Mouse (Mus musculus): ENCODE measurements around the gene Zfp629.
A peak's percentile ranks its signal among the peaks of the same experiment; 100 is the strongest.

The Zfp629 gene

DNA sequence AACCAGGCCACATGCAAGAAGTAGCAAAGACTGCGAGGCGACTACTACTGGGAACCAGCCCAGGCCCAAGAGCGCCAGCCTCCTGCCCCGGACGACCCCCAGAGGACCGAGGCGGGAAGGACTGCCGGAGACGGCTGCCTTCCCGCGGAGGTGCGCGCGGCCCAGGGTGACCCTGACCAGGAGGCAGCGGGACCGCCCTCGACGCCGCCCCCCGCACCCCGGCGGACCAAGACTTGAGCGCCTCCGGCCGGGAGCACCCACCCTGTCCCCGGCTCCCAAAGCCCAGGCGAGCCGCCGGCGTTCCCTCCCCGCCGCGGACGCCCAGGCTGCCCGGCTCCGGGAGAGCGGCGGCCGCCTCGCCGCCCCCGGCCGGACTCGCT, 1.1 kb downstream of the Zfp629 start:
- peak; percentile 44 to 47 for DNase-seq (ENCODE audit: low spot score in 2 of 2)

DNA sequence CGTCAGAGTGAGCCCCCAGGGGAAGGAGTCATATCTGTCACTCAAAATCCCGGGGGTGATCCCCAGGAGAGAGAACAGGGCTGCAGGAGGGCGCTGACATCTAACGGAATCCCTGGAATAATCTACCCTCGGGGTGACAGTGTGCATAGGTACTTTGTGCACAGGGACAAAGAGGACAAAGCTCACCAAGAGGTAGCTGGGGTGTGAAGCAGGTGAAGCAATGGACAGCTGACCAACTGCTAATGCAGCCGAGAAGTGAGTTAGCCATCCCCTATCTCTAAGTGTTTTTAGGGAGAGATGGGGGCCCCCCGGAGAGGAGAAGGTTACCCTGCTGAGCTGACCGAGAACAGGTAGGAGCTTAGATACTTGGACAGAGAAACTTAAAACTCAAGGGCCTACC, 1.5 kb downstream of the Zfp629 start:
- no peak for DNase-seq (ENCODE audit: low spot score in 2 of 2)

DNA sequence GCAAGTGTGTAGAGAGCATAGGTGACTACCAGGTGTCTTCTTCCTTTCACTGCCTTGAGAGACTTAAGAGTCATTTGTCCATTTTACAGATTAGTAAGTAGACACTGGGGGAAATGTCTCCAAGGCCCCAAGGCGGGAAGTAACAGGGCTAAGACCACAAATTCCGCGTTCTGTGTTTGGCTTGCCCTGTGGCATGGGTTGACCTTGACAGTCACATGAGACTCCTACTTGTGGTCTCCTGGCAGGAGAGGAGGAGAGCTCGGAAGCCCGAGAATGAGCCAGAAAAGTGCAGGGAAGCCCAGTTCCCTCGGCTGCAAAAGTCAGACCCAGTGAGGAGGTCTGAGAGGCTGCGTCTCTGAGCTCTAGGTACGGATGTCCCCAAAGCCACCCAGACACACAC, 2.1 kb downstream of the Zfp629 start:
- peak in 1 of 2 experiments; percentile 17 for DNase-seq (ENCODE audit: low spot score in 2 of 2)

DNA sequence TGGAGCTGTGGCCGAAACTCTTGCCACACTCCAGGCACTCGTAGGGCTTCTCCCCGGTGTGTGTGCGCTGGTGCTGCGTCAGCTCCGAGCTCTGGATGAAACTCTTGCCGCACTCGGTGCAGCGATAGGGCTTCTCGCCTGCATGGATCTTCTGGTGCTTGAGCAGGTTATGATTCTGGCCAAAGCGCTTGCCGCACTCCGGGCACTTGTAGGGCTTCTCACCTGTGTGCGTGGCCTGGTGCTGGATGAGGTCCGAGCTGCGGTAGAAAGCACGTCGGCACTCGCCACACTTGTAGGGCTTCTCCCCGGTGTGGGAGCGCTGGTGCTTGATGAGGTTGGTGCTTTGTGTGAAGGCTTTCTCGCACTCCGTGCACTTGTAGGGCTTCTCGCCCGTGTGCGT, 4.0 kb downstream of the Zfp629 start:
- DNase-seq (ENCODE audit: low spot score in 2 of 2) = no peak

DNA sequence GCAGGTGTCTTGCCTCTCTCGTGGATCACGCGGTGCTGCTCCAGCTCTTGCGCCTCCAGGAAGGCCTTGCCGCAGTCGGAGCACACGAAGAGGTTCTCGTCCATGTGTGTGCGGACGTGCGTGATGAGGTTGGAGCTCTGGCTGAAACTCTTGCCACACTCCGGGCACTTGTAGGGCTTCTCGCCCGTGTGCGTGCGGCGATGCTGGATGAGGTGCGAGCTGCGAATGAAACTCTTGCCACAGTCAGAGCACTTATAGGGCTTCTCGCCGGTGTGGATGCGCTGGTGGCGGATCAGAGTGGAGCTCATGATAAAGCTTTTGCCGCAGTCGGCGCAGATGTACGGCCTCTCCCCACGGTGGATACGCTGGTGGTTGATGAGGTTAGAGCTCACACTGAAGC, 4.6 kb downstream of the Zfp629 start:
- no peak for DNase-seq (ENCODE audit: low spot score in 2 of 2)

DNA sequence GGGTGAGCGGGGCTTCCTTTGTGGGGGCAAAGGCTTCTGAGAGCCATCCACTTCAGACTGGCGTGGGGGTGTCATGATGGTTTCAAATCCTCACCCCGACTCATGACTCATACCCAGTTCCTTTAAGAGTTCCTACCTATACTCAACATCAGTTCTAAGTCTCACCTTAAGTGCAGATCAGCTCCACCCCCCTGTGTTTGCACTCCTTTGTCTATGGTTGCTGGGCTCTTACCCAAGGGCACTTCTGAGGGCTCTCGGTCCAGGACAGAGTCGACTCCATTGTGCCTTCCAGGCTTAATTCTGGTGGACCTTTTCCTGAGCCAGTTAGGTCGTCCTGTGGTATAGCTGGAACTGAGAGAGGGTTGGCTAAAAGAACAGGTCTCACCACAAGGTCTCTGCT, 8.4 kb downstream of the Zfp629 start:
- no peak for DNase-seq (ENCODE audit: low spot score in 2 of 2)

DNA sequence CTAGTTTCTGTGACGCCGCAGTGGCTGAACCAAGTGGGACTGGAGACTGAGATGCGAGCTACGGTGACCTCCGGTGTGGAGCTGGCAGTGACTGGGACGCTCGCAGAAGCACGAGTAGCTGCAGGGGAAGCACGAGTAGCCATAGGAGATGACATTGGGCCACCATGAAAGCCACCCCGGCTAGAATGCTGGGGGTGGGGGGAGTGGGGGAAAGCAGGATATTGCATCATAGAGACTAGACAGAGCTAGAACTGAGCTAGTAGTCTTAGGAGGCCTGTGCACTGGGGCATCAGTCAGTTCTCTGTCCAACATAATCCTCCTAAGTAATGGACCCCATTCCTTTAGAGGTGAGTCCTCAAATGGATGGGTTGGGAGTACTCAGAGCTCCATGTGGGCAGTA, 11.3 kb downstream of the Zfp629 start:
- no peak for DNase-seq (ENCODE audit: low spot score in 2 of 2)

DNA sequence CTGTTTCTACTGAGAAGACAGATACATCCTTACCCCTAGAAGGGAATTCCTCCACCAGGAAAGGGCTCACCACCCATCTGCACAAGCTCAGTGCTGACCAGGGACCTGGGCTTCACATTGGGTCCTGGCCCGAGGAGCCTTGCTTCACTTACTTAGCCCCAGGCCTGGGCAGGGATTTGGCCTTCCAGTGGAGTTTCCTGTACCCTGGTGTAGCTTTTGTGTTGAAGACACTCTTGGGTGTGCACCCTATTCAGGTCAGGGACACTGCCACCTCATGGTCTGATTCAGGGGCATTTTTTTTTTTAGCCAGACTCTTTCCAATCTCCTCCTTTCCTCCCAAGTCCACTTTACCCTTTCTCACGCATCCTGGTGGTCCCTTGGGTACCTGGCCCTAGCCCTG, 12.7 kb downstream of the Zfp629 start:
- DNase-seq (ENCODE audit: low spot score in 2 of 2) = no peak

DNA sequence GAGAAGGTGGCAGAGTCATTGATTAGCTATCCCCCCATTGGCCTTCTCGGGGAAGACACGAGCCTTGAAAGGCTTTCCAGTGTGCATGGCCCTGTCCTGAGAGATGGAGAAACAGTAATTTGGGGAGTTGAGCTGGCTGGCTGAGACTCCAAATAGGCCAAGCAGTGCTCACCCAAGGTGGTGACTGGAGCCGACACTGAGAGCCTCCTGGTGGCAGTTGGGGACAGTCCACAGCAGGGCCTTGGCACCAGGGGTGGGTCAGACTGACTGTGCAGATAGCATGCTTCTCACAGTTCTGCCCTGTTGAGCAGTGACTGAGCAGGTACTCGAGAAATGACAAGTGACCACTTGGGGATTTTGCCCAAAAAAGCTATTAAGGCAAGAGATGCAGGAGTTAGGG, 13.9 kb downstream of the Zfp629 start:
- no peak for DNase-seq (ENCODE audit: low spot score in 2 of 2)

DNA sequence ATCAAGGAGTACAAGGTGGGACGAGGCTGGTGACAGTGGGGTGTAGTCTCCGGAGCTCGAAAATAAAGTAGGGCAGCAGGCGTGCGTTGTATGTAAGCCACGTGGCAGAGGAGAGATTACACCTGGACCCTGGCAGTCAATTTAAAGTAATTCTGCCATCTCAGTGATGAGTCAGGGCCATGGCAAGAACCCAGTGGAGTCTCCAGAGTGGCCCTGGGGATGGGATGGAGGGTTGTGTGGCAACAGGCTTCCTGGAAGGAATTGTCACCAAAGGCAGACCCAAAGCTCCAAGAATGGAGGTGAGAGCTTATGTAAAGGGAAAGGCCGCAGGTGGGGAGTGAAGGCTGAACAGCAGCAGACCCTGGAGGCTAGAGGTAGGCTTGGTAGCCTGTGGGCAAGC, 15.0 kb downstream of the Zfp629 start:
- DNase-seq (ENCODE audit: low spot score in 2 of 2) = no peak

DNA sequence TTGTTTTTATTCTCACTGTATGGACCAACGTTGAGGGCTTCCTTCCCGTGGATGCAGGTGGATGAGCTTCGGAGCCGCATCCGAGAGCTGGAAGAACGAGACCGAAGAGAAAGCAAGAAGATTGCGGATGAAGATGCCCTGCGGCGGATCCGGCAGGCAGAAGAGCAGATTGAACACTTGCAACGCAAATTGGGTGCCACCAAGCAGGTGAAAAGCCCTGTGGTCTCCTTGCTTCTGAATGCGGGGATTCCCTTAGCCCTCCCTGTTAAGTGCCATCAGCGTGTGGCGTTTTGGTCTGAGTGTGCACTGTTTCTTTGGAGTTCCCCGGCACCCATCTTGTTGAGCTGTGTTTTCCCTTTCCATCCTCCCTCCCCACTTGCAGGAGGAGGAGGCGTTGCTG, 18.9 kb downstream of the Zfp629 start:
- no peak for DNase-seq (ENCODE audit: low spot score in 2 of 2)

DNA sequence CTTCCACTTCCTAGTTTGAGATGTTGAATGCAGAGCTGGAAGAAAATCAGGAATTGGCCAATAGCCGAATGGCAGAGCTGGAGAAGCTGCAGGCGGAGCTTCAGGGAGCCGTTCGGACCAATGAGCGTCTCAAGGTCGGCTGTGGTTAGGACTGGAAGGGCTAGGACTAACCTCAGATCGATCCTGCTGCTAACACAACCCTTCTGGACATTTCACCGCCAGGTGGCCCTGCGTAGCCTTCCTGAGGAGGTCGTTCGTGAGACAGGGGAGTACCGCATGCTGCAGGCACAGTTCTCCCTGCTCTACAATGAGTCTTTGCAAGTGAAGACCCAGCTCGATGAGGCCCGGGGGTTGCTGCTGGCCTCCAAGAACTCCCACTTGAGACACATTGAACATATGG, 23.0 kb downstream of the Zfp629 start:
- no peak for DNase-seq (ENCODE audit: low spot score in 2 of 2)

DNA sequence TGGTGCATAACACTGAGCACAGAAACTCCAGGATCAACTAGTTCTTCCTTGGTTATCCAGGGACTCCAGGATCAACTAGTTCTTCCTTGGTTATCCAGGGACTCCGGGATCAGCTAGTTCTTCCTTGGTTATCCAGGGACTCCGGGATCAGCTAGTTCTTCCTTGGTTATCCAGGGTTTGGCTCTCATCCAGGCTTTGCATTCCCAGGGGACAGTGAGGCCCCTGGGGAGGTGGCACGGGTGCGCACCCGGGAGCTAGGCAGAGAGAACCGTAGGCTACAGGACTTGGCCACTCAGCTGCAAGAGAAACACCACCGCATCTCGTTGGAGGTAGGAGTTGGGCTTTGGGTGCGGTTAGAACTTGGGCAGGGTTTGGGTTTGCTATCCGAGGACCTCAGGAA, 24.5 kb downstream of the Zfp629 start:
- DNase-seq (ENCODE audit: low spot score in 2 of 2) = no peak

DNA sequence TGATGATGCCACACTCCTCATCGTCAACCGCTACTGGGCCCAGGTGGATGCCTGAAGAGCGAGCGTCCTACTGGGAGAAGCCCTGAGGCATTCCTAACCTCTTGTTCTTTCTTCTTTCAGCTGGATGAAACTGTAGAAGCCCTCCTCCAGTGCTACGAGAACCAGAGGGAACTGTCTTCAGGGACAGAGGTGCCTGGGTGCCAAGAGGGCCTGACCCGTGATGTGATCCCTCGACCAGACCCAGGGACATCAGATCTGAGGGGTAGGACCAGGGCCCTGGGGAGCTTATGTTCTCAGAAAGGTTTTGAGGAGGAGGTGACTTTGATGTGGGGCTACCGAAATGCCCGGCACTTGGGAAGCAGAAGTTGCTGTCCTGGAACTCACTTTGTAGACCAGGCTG, 26.0 kb downstream of the Zfp629 start:
- no peak for DNase-seq (ENCODE audit: low spot score in 2 of 2)

DNA sequence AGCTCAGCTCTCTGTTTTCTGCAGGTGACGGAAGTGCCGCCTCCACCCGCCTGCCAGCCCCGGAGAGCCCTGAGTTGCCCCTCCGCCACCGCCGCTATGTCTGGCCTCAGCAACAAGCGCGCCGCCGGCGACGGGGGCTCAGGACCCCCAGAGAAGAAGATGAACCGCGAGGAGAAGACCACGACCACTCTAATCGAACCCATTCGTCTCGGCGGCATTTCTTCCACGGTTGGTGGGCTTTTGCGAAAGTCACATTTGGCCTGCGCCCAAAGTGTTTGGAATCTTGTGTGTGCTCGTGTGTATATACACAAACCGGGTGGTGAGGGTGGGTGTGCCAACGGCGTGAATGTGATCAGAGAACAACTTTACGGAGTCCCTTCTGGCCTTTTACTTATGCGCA, 26.7 kb downstream of the Zfp629 start:
- DNase-seq (ENCODE audit: low spot score in 2 of 2) = no peak

DNA sequence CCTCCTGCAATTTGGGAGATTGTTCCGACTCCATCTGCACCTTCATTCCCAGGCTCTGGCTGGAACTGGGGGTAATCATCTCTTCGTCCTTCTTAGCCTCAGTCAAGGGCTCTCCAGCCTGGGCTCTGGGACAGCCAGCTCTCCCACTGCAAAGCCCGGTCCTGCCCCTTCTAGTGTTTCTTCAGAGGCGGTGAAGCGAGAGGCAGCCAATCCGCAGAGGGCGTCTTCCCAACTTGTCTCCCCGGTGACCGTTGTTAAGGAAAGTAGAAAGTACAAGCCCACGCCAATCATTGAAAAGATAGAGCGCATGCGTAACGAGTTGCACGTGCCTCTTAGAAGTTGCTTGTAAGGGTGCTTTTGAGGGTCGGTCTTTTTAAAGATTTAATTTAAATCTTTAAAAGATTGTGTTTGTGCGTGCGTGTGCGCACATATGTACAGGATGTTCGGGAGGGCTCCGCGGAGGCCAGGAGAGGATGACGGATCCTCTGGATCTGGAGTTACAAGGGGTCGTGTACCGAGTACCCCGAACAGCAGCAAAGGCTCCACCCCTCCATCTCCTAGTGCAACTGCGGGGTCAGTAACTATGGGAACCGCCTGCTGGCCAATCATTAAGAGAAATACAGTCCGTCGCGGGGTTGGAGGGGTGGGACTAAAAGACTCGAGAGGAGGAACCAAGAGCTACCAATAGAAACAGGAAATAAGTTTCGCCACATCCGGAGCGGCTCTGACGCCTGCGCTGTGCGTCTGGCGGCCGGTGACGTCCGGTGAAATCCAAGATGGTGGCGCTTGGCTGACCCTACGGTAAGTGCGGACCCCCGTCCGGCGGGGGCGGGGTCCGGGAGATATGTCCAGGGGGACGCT, 27.4 kb downstream of the Zfp629 start, which contains the start of the genes Ccdc189 and Rnf40:
Gene Ccdc189 (minus strand): TSS at position 585 of the 861 bp plus-strand sequence.
Gene Rnf40 (plus strand): TSS at position 757 of the 861 bp plus-strand sequence.
- peak; percentile 97 to 98 for DNase-seq (ENCODE audit: low spot score in 2 of 2)

DNA sequence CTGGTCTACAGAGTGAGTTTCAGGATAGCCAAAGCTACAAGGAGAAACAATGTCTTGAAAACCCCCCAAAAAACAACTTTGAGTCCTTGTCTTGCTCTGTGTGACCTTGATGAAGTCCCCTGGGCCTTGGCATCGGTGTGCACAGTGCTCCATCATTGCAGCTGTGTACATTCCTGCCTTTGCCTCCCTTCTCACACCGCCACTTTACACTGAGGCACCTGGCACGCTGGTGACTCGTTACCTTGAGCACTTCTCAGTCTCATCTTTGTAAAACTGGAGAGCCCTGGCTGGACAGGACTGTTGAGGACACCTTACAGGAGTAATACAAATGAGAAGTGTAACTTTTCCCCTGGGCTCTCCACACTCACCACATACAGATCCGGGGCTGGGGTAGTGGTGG, 28.4 kb downstream of the Zfp629 start:
- no peak for DNase-seq (ENCODE audit: low spot score in 2 of 2)

DNA sequence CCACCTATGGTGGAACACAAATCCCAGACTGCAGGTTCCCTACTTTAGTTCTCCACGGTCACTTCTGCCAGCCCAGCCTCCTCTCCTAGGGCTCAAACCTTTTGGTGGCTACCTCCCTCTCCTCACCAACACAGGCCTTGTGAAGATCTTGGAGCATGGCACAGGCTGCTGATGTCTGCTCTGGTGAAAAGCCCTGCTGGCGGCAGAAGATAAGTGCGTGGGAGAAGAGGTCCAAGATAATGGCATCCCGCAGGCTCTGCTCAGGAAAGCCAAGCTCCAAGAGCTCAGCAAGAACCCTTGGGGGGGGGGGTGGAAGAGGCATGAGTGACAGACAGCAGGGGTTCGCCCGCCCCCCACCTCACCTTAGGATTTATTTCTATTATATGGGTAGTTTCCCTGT, 29.4 kb downstream of the Zfp629 start:
- no peak for DNase-seq (ENCODE audit: low spot score in 2 of 2)

DNA sequence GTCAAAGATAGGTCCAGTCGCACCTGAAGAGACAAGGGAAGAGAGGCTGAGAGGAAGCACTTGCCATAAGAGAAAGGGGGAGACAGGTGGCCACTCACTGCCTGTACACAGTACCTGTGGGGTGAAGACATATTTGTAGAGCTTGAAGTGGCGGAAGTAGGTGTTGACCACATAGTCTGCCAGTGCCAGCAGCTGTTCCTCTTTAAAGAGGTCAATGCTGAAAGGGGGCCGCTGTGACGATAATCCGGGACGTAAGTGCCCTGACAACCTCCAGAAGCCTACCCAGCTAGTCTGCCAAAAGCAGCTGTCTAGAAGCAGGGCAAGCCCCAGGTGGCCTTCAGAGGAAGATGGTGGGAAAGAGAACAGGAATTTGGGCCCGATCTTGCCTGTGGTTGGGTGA, 30.6 kb downstream of the Zfp629 start:
- DNase-seq (ENCODE audit: low spot score in 2 of 2) = no peak

DNA sequence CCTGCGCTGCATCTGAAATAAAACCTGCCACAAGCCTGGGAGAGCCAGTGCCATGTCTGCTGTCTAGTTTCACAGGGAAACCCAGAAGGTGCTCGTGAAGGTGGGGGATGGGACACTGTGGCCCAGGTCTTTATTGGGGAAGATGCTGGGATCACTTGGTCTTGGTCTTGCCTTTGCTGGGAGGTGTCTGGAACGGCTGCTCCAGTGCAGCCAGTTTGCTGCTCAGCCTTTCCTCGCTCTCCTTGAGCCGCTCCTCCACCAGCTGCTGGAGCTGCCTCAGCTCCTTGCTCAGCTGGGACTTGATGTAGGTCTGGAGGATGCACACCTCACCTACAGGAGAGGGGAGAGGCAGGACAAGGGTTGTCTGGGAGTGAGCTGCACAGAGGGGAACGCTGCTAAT, 32.3 kb downstream of the Zfp629 start:
- DNase-seq (ENCODE audit: low spot score in 2 of 2) = no peak

DNA sequence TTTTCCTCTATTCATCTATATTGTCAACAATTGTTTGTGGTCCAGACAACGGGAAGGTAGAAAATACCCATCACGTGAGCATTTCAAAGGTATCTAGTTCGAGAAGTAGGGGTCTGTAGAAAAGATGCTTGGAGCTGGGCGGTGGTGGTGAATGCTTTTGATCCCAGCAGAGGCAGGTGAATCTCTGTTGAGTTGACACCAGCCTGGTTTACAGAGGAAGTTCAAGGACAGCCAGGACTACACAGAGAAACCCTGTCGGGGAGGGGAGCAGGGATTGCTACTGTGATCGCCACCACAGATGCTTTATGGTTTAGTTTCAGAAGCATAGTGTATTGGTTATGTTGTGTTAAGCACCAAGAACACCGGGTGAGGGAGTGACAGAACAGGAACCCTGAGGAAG, 41.5 kb downstream of the Zfp629 start:
- no peak for DNase-seq (ENCODE audit: low spot score in 2 of 2)

DNA sequence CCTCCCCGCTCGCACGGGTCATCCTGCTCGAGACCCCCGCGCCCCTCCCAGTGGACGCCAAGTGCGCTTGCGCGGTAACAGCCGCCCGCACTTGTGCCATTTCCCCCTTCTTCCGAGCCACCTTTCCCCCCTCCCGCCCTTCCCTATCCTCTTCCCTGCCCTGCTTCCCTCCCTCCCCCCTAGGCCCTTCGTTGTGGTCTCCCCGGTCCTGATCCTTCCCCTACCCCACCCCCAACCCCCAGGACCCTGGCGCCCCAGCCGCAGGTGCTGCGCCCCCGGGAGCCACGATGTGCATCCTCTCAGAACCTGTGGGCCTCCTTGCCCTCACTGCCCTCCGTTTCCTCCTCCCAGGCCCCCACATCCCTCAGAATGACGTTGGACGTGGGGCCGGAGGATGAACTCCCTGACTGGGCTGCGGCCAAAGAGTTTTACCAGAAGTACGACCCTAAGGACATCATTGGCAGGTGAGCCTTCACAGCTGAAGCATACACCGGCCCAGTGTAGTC, 42.0 kb downstream of the Zfp629 start:
- no peak for DNase-seq (ENCODE audit: low spot score in 2 of 2)

DNA sequence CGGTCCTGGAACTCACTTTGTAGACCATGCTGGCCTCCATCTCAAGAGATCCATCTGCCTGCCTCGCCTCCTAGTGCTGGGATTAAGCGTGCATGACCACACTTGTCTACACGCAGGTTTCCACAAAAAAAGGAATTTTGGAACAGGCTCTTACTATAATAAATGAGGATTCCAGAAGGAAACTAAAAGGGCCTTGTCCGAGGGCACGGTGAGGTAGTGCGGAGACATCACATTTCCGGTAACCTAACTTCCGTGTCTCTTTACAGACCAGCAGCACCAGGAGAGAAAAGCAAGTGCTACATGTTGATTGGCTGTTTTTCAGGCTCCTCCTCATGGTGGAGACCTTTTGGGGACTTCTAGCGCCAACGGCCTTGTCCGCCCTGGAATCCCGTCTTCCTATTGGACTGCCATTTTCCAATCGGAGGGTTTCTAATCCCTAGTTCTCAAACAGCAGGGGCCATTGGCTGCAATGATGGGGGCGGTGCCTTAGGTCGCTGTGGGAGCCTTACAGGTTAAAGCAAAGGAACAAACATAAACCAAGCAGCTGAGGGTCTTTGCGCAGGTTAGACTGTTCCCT, 42.6 kb downstream of the Zfp629 start, which contains the start of gene Phkg2:
Gene Phkg2 (plus strand): TSS at position 446 of the 577 bp plus-strand sequence.
- DNase-seq (ENCODE audit: low spot score in 2 of 2) = peak; percentile 98 to 99
